Mouse (Mus musculus) heart, postnatal 0 days (tissue): ENCODE results near the gene Prpf8.
A peak's percentile ranks its signal among the peaks of the same experiment; 100 is the strongest.

Experiments used
- CTCF ChIP-seq: IDR thresholded peaks from 2 replicates; pipeline ENCODE4 v1.5.1; 2016; ENCODE audit warnings: antibody characterized with exemption, control low read depth, low read depth
- EP300 ChIP-seq: IDR thresholded peaks from 2 replicates; pipeline ENCODE4 v1.6.1; 2016; ENCODE audit warnings: antibody characterized with exemption, low read depth

- TF ChIP-seq CTCF = peak; percentile 4; the same call in 1 of the 2 replicates
- peak; percentile 40; the same call in 1 of the 2 replicates for TF ChIP-seq EP300
Measured at GRCm38 (mm10) chr11:75509741-75510626, 23.4 kb downstream of the Prpf8 start, which contains the start of gene Rilp.
